Mouse (Mus musculus) midbrain, embryonic 16.5 days (tissue): Measurements from ENCODE around the gene Ptn. TPM values are rescaled to one million over a fixed set of nuclear protein-coding genes. Genes with fewer than 3 reads are reported as not detected.

Experiments used
- ATAC-seq: fragments of 200-750 bp; cut with Nextera tagmentation; 2 replicates; pipeline ENCODE4 v1.8.0; 2017; ENCODE audit warnings: moderate TSS enrichment
- H3K27ac ChIP-seq: fragments of 300-500 bp; sonication (generic); 2 replicates; pipeline ENCODE4 v1.5.1; 2014; ENCODE audit warnings: mild to moderate bottlenecking, low read length, mixed read lengths
- H3K27me3 ChIP-seq: fragments of 300-500 bp; sonication (generic); 2 replicates; pipeline ENCODE4 v1.6.1; 2014; ENCODE audit warnings: low read depth, low read length, mixed read lengths; ENCODE audit not compliant: control insufficient read depth, insufficient read depth
- H3K36me3 ChIP-seq: fragments of 300-500 bp; sonication (generic); 2 replicates; pipeline ENCODE4 v1.6.1; 2014; ENCODE audit warnings: mild to moderate bottlenecking, low read length, moderate library complexity, mixed read lengths; ENCODE audit not compliant: control insufficient read depth, insufficient read depth
- H3K4me1 ChIP-seq: fragments of 300-500 bp; sonication (generic); 2 replicates; pipeline ENCODE4 v1.6.1; 2014; ENCODE audit warnings: mild to moderate bottlenecking, low read length, mixed read lengths; ENCODE audit not compliant: control insufficient read depth, insufficient read depth
- H3K4me2 ChIP-seq: fragments of 300-500 bp; sonication (generic); 2 replicates; pipeline ENCODE4 v1.6.1; 2014; ENCODE audit warnings: mild to moderate bottlenecking, low read length, mixed read lengths
- H3K4me3 ChIP-seq: fragments of 300-500 bp; sonication (generic); 2 replicates; pipeline ENCODE4 v1.5.1; 2014; ENCODE audit warnings: low read depth, mild to moderate bottlenecking, low read length, moderate library complexity, mixed read lengths
- H3K9ac ChIP-seq: fragments of 300-500 bp; sonication (generic); 2 replicates; pipeline ENCODE4 v1.6.1; 2014; ENCODE audit warnings: low read depth, low read length, mixed read lengths
- H3K9me3 ChIP-seq: fragments of 300-500 bp; sonication (generic); replicated peaks from 2 replicates; pipeline ENCODE4 v1.6.1; 2014; ENCODE audit warnings: mild to moderate bottlenecking, low read length, mixed read lengths; ENCODE audit not compliant: control insufficient read depth, poor library complexity, severe bottlenecking
- WGBS: fragments of 180-500 bp; shearing (Covaris S2); extraction: QIAGEN DNeasy Blood & Tissue Kit; methylation state at CpG from one replicate; pipeline ENCODE4 v1.1.7; 2014; 5-methylcytosine and 5-hydroxymethylcytosine counted together
- microRNA-seq: library from miRNA; unstranded; fragments of <30 nt; microRNA quantifications from one replicate; pipeline ENCODE4, GENCODE M21; 2017
- polyA plus RNA-seq: library from polyadenylated mRNA; unstranded; fragments of >200 nt; fragmentation: Nextera tagmentation; extraction: Ambion mirVana; gene quantifications from 2 replicates; pipeline ENCODE4 v1.2.1, GENCODE M21; 2015

The Ptn gene
- polyA plus RNA-seq, 1 experiment from 2014 or later = 861 TPM

GRCm38 (mm10) chr6:36691497-36691896, 118.5 kb downstream of the Ptn start:
- Histone ChIP-seq H3K4me3 (no peak overlapping the region), H3K4me2 (no peak overlapping the region), H3K27ac (no peak overlapping the region), H3K9ac (no peak overlapping the region), H3K27me3 (no peaks in the 10 kb centered on the region), H3K9me3 (no peaks in the 10 kb centered on the region), H3K4me1 (no peaks in the 10 kb centered on the region), H3K36me3 (no peaks in the 10 kb centered on the region)
- 5% methylated on average over 1 of the region's 1 CpGs for WGBS
- ATAC-seq = peak; percentile 84

- no peaks in the 10 kb centered on the region for H3K27me3 ChIP-seq
- no peaks in the 10 kb centered on the region for H3K9me3 ChIP-seq
- no peak overlapping the region for H3K4me2 ChIP-seq
- H3K4me3 ChIP-seq = no peak overlapping the region
- WGBS = 90% methylated on average over 4 of the region's 4 CpGs
- no peak for ATAC-seq
- H3K36me3 ChIP-seq = no peaks in the 10 kb centered on the region
- H3K27ac ChIP-seq = no peak overlapping the region
- H3K4me1 ChIP-seq = no peaks in the 10 kb centered on the region
- no peak overlapping the region for H3K9ac ChIP-seq
These were observed 119.1 kb downstream of the Ptn start for GRCm38 (mm10) chr6:36690941-36691340.

DNA sequence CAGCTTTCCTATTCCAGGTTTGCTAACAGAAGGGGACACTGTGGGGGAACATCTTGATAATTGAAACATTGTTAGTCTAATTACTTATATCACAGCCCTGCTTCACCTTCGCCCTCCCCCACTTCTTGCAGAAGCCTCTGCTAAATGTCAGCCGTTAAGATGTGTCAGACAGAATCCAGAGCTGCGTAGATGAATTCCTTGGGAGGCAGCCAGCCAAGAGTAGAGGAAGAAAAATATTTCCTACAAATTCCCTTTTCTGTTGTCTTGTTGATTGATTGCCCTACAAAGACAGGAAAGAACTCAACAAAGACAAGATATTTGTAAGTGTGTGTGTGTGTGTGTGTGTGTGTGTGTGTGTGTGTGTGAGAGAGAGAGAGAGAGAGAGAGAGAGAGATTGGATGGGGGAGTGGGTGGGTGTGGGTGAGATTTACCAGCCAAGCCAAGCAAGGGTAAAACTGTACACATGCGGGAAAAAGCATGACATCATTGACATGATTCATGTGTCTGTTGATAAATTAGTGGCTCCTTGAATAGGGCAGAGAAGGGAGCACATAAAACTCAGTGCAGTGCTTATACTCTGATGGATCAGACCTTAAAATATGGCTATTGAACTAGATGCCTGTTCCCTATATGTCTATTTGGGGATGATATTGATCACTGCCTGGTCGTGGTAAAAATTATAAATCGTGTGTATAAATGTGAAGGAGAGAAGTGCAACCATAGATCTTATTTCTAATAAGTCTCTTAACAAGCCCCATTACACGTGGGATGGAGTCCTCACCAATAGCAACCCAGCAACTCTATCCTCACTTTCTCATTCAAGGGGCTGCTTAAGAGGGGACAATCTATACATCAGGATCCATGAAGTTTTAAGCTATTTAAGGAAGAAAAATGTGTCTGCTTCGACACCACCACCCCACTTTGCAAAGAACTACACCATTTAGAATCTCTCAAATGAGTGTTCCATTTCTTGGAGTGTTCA, 133.0 kb downstream of the Ptn start:
- H3K36me3 ChIP-seq = no peaks in the 10 kb centered on the region
- no peaks in the 10 kb centered on the region for H3K4me1 ChIP-seq
- WGBS = 74% methylated on average over 8 of the region's 8 CpGs
- H3K27me3 ChIP-seq = no peaks in the 10 kb centered on the region
- no peak overlapping the region for H3K4me2 ChIP-seq
- H3K9me3 ChIP-seq = no peaks in the 10 kb centered on the region
- ATAC-seq = no peak
- H3K27ac ChIP-seq = no peak overlapping the region
- H3K9ac ChIP-seq = no peak overlapping the region
- no peak overlapping the region for H3K4me3 ChIP-seq

DNA sequence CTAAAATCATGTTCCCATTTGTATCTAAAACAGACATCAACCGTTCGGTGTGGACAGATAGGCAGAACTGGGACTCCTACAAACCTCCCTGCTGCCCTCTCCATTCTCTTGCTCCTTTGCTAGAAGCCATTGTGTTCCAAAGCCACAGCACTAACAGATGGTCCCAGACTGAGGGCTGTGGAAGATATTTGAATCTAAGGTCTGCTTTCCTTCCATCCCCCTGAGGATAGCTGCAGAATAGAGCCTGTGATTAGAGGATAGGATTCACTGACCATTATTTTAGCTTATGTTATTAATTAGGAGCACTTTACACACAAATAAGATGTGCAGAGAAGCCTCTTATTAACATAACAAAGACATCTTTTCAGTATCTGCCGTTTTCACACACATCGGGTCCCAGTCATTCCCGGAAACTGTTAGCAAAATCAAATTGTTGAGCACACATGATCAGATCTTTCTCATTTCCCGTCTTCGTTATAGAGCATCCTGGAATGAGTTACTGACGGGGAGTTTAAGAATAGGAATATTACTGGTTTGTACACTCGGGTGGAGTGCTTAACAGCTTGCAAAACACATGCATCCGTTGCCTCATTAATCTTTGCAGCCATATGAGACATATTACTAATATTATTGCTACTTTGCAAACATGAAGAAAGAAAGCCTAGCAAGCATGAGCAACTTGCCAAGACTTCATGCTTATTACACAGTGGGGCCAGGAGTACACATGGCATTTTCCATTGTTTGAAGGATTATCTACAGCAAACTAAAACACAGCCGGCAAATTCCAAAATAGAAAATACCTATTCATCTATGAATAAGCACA, 137.4 kb downstream of the Ptn start:
- Histone ChIP-seq H3K4me3 (no peak overlapping the region), H3K9me3 (no peaks in the 10 kb centered on the region), H3K9ac (no peak overlapping the region), H3K27me3 (no peaks in the 10 kb centered on the region), H3K36me3 (no peaks in the 10 kb centered on the region), H3K4me2 (no peak overlapping the region), H3K27ac (no peak overlapping the region), H3K4me1 (no peaks in the 10 kb centered on the region)
- ATAC-seq = no peak
- 39% methylated on average over 11 of the region's 11 CpGs for WGBS

GRCm38 (mm10) chr6:36671274-36671673, 138.7 kb downstream of the Ptn start:
- no peak overlapping the region for H3K4me2 ChIP-seq
- H3K9ac ChIP-seq = no peak overlapping the region
- no peaks in the 10 kb centered on the region for H3K9me3 ChIP-seq
- no peaks in the 10 kb centered on the region for H3K36me3 ChIP-seq
- 95% methylated on average over 3 of the region's 3 CpGs for WGBS
- no peak for ATAC-seq
- no peaks in the 10 kb centered on the region for H3K4me1 ChIP-seq
- no peak overlapping the region for H3K27ac ChIP-seq
- no peak overlapping the region for H3K4me3 ChIP-seq
- H3K27me3 ChIP-seq = no peaks in the 10 kb centered on the region

Small RNA genes within 50 kb of the gene (microRNA-seq; reads per million reads assigned to microRNA genes)
- gene Gm25111 = not detected
